Mouse (Mus musculus) MEL (cell line): ENCODE data around the gene Arsb. TPM values are rescaled to one million over a fixed set of nuclear protein-coding genes. Genes with fewer than 3 reads are reported as not detected.

ENCODE experiments used
- DNase-seq: peaks from one replicate; pipeline ENCODE4 v3.0.0; 2011; ENCODE audit warnings: low read depth, low spot score
- H3K27ac ChIP-seq: 2 replicates; pipeline ENCODE4 v1.5.1; 2012; ENCODE audit warnings: low read depth, mild to moderate bottlenecking, control low read depth, low read length, moderate library complexity; ENCODE audit not compliant: control insufficient read depth
- H3K27me3 ChIP-seq, 2 experiments: fragments of 150-350 bp in 1 of 2; sonication (generic) in 1 of 2; 2 replicates each; pipeline ENCODE4 v1.6.1; 2012; ENCODE audit warnings: low read length in 2 of 2, mild to moderate bottlenecking in 2 of 2, improper control_type of control experiment in 1 of 2, moderate library complexity in 1 of 2; ENCODE audit not compliant: insufficient read depth in 2 of 2, control insufficient read depth in 1 of 2
- H3K36me3 ChIP-seq, 2 experiments: 2 replicates each; pipeline ENCODE4 v1.6.1; 2012 to 2014; ENCODE audit warnings: low read length in 2 of 2, improper control_type of control experiment in 1 of 2, inconsistent platforms in 1 of 2, mild to moderate bottlenecking in 1 of 2; ENCODE audit not compliant: insufficient read depth in 2 of 2, control insufficient read depth in 1 of 2
- H3K4me1 ChIP-seq, 2 experiments: fragments of 150-350 bp in 1 of 2; sonication (generic) in 1 of 2; 2 replicates each; pipeline ENCODE4 v1.6.1; 2012; ENCODE audit warnings: low read length in 2 of 2, improper control_type of control experiment in 1 of 2, mild to moderate bottlenecking in 1 of 2; ENCODE audit not compliant: insufficient read depth in 2 of 2, control insufficient read depth in 1 of 2
- H3K4me3 ChIP-seq, 2 experiments: fragments of 150-350 bp in 1 of 2; sonication (generic) in 1 of 2; 2 replicates each; pipeline ENCODE4 v1.5.1; 2012; ENCODE audit warnings: low read depth in 2 of 2, low read length in 2 of 2, mild to moderate bottlenecking in 2 of 2, moderate library complexity in 2 of 2, control low read depth in 1 of 2, improper control_type of control experiment in 1 of 2; ENCODE audit not compliant: control insufficient read depth in 1 of 2, insufficient read depth in 1 of 2
- H3K79me2 ChIP-seq: 2 replicates; pipeline ENCODE4 v1.6.1; 2012; ENCODE audit warnings: mild to moderate bottlenecking, low read length, moderate library complexity; ENCODE audit not compliant: control insufficient read depth, poor library complexity, insufficient read depth
- H3K9ac ChIP-seq: 2 replicates; pipeline ENCODE4 v1.6.1; 2012; ENCODE audit warnings: low read depth, mild to moderate bottlenecking, control low read depth, low read length, moderate library complexity; ENCODE audit not compliant: control insufficient read depth, poor library complexity, severe bottlenecking
- H3K9me3 ChIP-seq: fragments of 150-350 bp; sonication (generic); replicated peaks from 2 replicates; pipeline ENCODE4 v1.6.1; 2012; ENCODE audit warnings: mild to moderate bottlenecking, low read length, improper control_type of control experiment, moderate library complexity; ENCODE audit not compliant: insufficient read depth
- BHLHE40 ChIP-seq: IDR thresholded peaks from 2 replicates; pipeline ENCODE4 v1.6.1; 2012; ENCODE audit warnings: low read depth, mild to moderate bottlenecking, inconsistent platforms, low read length, improper control_type of control experiment, borderline replicate concordance
- CHD2 ChIP-seq: IDR thresholded peaks from 2 replicates; pipeline ENCODE4 v1.6.1; 2011; ENCODE audit warnings: low read length, improper control_type of control experiment
- EP300 ChIP-seq, 2 experiments: IDR thresholded peaks; 2 replicates each; pipeline ENCODE4 v1.6.1; 2011; ENCODE audit warnings: improper control_type of control experiment in 2 of 2, low read length in 2 of 2, low read depth in 1 of 2, mild to moderate bottlenecking in 1 of 2
- GABPA ChIP-seq: IDR thresholded peaks from 2 replicates; pipeline ENCODE4 v1.6.1; 2012; ENCODE audit warnings: low read depth, mild to moderate bottlenecking, inconsistent platforms, low read length, improper control_type of control experiment, moderate library complexity
- GATA1 ChIP-seq: IDR thresholded peaks from 2 replicates; pipeline ENCODE4 v1.6.1; 2011; ENCODE audit warnings: low read depth, low read length, improper control_type of control experiment
- HCFC1 ChIP-seq: IDR thresholded peaks from 2 replicates; pipeline ENCODE4 v1.6.1; 2012; ENCODE audit warnings: low read depth, mild to moderate bottlenecking, inconsistent platforms, low read length, improper control_type of control experiment, moderate library complexity
- MAZ ChIP-seq: IDR thresholded peaks from 2 replicates; pipeline ENCODE4 v1.6.1; 2012; ENCODE audit warnings: low read depth, mild to moderate bottlenecking, inconsistent platforms, low read length, improper control_type of control experiment
- MEF2A ChIP-seq: IDR thresholded peaks from 2 replicates; pipeline ENCODE4 v1.6.1; 2014; ENCODE audit warnings: low read depth, mild to moderate bottlenecking, inconsistent platforms, low read length, improper control_type of control experiment; ENCODE audit not compliant: poor library complexity, insufficient replicate concordance, severe bottlenecking; ENCODE audit errors: extremely low read depth
- MXI1 ChIP-seq: IDR thresholded peaks from 2 replicates; pipeline ENCODE4 v1.6.1; 2011; ENCODE audit warnings: mild to moderate bottlenecking, low read depth, low read length, improper control_type of control experiment
- MYC ChIP-seq: IDR thresholded peaks from 2 replicates; pipeline ENCODE4 v1.6.1; 2011; ENCODE audit warnings: low read depth, mild to moderate bottlenecking, low read length, improper control_type of control experiment, moderate library complexity
- NRF1 ChIP-seq: IDR thresholded peaks from 2 replicates; pipeline ENCODE4 v1.6.1; 2014; ENCODE audit warnings: low read depth, mild to moderate bottlenecking, inconsistent platforms, low read length, improper control_type of control experiment, moderate library complexity; ENCODE audit not compliant: poor library complexity, insufficient read depth, severe bottlenecking
- POLR2A ChIP-seq, 2 experiments: IDR thresholded peaks; 2 replicates each; pipeline ENCODE4 v1.6.1; 2011 to 2012; ENCODE audit warnings: low read length in 2 of 2, mild to moderate bottlenecking in 2 of 2, control low read depth in 1 of 2, improper control_type of control experiment in 1 of 2, low read depth in 1 of 2, moderate library complexity in 1 of 2; ENCODE audit not compliant: control insufficient read depth in 1 of 2, insufficient read depth in 1 of 2, poor library complexity in 1 of 2
- POLR2AphosphoS2 ChIP-seq: IDR thresholded peaks from 2 replicates; pipeline ENCODE4 v1.6.1; 2011; ENCODE audit warnings: low read length, improper control_type of control experiment
- POLR2AphosphoS5 ChIP-seq: IDR thresholded peaks from 2 replicates; pipeline ENCODE4 v1.6.1; 2012; ENCODE audit warnings: low read depth, borderline replicate concordance, mild to moderate bottlenecking, inconsistent platforms, low read length, moderate library complexity, mixed read lengths
- RCOR1 ChIP-seq: IDR thresholded peaks from 2 replicates; pipeline ENCODE4 v1.6.1; 2012; ENCODE audit warnings: low read depth, mild to moderate bottlenecking, inconsistent platforms, low read length, improper control_type of control experiment
- SIN3A ChIP-seq: IDR thresholded peaks from 2 replicates; pipeline ENCODE4 v1.6.1; 2012; ENCODE audit warnings: low read length, improper control_type of control experiment, inconsistent platforms
- SMC3 ChIP-seq: IDR thresholded peaks from 2 replicates; pipeline ENCODE4 v1.6.1; 2011; ENCODE audit warnings: low read depth, low read length, improper control_type of control experiment
- TCF12 ChIP-seq: IDR thresholded peaks from 2 replicates; pipeline ENCODE4 v1.6.1; 2014; ENCODE audit warnings: low read depth, mild to moderate bottlenecking, inconsistent platforms, low read length, improper control_type of control experiment, moderate library complexity
- UBTF ChIP-seq: IDR thresholded peaks from 2 replicates; pipeline ENCODE4 v1.6.1; 2012; ENCODE audit warnings: low read depth, mild to moderate bottlenecking, inconsistent platforms, low read length, improper control_type of control experiment, moderate library complexity, borderline replicate concordance; ENCODE audit not compliant: insufficient read depth
- USF1 ChIP-seq: IDR thresholded peaks from 2 replicates; pipeline ENCODE4 v1.6.1; 2014; ENCODE audit warnings: low read depth, mild to moderate bottlenecking, inconsistent platforms, low read length, improper control_type of control experiment, moderate library complexity
- USF2 ChIP-seq, 2 experiments: IDR thresholded peaks; 2 replicates each; pipeline ENCODE4 v1.6.1; 2011 to 2012; ENCODE audit warnings: improper control_type of control experiment in 2 of 2, low read length in 2 of 2, borderline replicate concordance in 1 of 2, inconsistent platforms in 1 of 2, low read depth in 1 of 2, mild to moderate bottlenecking in 1 of 2; ENCODE audit not compliant: insufficient read depth in 1 of 2
- ZKSCAN1 ChIP-seq: IDR thresholded peaks from 2 replicates; pipeline ENCODE4 v1.6.1; 2012; ENCODE audit warnings: low read depth, mild to moderate bottlenecking, inconsistent platforms, low read length, improper control_type of control experiment, moderate library complexity
- ZMIZ1 ChIP-seq: IDR thresholded peaks from 2 replicates; pipeline ENCODE4 v1.6.1; 2012; ENCODE audit warnings: low read depth, mild to moderate bottlenecking, inconsistent platforms, low read length, improper control_type of control experiment, moderate library complexity
- polyA plus RNA-seq, 2 experiments: library from polyadenylated mRNA; stranded (reverse) in 1 of 2; unstranded in 1 of 2; fragments of >175 nt in 1 of 2; fragments of >200 nt in 1 of 2; gene quantifications; 2 replicates each; pipeline versions ENCODE4 v1.2.1 to v1.2.4; 2012; ENCODE audit warnings: low replicate concordance in 2 of 2, low read depth in 1 of 2; ENCODE audit not compliant: insufficient read length in 2 of 2, insufficient read depth in 1 of 2, missing spikeins in 1 of 2
- total RNA-seq: library from RNA; depleted of rRNA; stranded (reverse); fragments of 300-350 nt; gene quantifications from 2 replicates; pipeline ENCODE4 v1.2.3, GENCODE M21; 2012

Arsb gene
- total and polyA plus RNA-seq, 3 experiments = 0.04 to 0.07 TPM; not detected in 1

- H3K4me1 ChIP-seq = no peaks in the 10 kb centered on the region
- H3K9ac ChIP-seq = no peak overlapping the region
- H3K4me3 ChIP-seq = no peak overlapping the region
- H3K27me3 ChIP-seq = no peaks in the 10 kb centered on the region
- no peaks in the 10 kb centered on the region for H3K79me2 ChIP-seq
- H3K9me3 ChIP-seq = no peaks in the 10 kb centered on the region
- H3K36me3 ChIP-seq = no peaks in the 10 kb centered on the region
- H3K27ac ChIP-seq = no peak overlapping the region
- TF ChIP-seq EP300 (IDR thresholded peaks at IDR 0.05; ENCODE audit: low read depth in 1 of 2, low read length in 2 of 2) = no peak
- no peak for DNase-seq
Observed at GRCm38 (mm10) chr13:93847614-93848013, 76.2 kb downstream of the Arsb start.

GRCm38 (mm10) chr13:93848615-93849014, 77.2 kb downstream of the Arsb start:
- no peak overlapping the region for H3K4me3 ChIP-seq
- H3K27me3 ChIP-seq = no peaks in the 10 kb centered on the region
- H3K9me3 ChIP-seq = no peaks in the 10 kb centered on the region
- TF ChIP-seq SMC3 (no peak), SIN3A (no peak), CHD2 (no peak), POLR2A (IDR thresholded peaks at IDR 0.05; ENCODE audit: control insufficient read depth in 1 of 2, insufficient read depth in 1 of 2, low read depth in 1 of 2, low read length in 2 of 2, poor library complexity in 1 of 2) (no peak), GATA1 (no peak), USF2 (IDR thresholded peaks at IDR 0.05; ENCODE audit: borderline replicate concordance in 1 of 2, insufficient read depth in 1 of 2, low read depth in 1 of 2, low read length in 2 of 2) (no peak), UBTF (no peak), NRF1 (no peak), RCOR1 (no peak), TCF12 (no peak), USF1 (no peak)
- no peak for DNase-seq
- H3K4me1 ChIP-seq = no peaks in the 10 kb centered on the region
- H3K79me2 ChIP-seq = no peaks in the 10 kb centered on the region
- H3K9ac ChIP-seq = no peak overlapping the region
- no peaks in the 10 kb centered on the region for H3K36me3 ChIP-seq
- no peak overlapping the region for H3K27ac ChIP-seq

GRCm38 (mm10) chr13:93849751-93850355, 78.4 kb downstream of the Arsb start:
- H3K27ac ChIP-seq = no peak overlapping the region
- DNase-seq = no peak
- no peaks in the 10 kb centered on the region for H3K4me1 ChIP-seq

More at GRCm38 (mm10) chr13:93849751-93850355, 78.4 kb downstream of the Arsb start:
- H3K27me3 ChIP-seq = no peaks in the 10 kb centered on the region
- TF ChIP-seq POLR2AphosphoS2 (no peak), TCF12 (no peak), MEF2A (no peak), ZMIZ1 (no peak), MYC (no peak), HCFC1 (no peak), MAZ (no peak), UBTF (no peak), MXI1 (no peak), POLR2AphosphoS5 (no peak), BHLHE40 (no peak), USF1 (no peak), ZKSCAN1 (no peak), GABPA (no peak)
- no peak overlapping the region for H3K9ac ChIP-seq
- H3K9me3 ChIP-seq = no peaks in the 10 kb centered on the region
- H3K4me3 ChIP-seq = no peak overlapping the region
- no peaks in the 10 kb centered on the region for H3K79me2 ChIP-seq
- H3K36me3 ChIP-seq = no peaks in the 10 kb centered on the region
